In the genomic region with DNA sequence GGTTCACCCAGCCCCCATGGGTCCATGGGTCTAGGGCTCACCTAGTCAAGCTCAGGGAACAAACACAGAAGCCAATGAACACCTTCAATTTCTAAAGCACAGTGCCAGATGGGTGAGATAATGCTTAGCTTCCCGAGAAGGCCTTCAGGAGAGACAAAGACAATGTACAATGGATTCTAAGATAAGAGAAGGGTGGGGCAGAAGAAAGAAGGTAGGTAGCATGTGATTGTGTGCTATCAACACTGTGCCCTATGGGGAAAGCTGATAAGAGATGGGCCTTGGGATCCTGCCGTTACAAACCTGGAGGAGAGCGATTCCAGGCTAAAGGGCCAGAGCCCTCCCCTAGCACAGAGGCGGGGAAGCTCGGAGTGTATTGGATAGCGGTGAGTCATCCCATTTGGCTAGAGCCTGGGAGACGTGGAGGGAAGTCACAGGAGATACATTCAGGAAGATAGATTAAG, we compare ENCODE assay signal across 9 mouse cellular contexts. TPM values are rescaled to one million over a fixed set of nuclear protein-coding genes. Genes with fewer than 3 reads are reported as not detected.
DNase-seq lines count a peak whose midpoint lies in the region; ATAC-seq and TF ChIP-seq lines count a peak whose summit lies in the region.
"Had no signal": no experiment of that assay in that cellular context is flagged by ENCODE, and none has a peak within 500 bp of the region (broad histone marks: within the 10 kb centered on the region; RNA-seq: fewer than 3 reads in every experiment).

No protein-coding gene starts in this region.

- no peaks in the 10 kb centered on the region for H3K27me3 ChIP-seq in heart, embryonic 14.5 days (ENCODE audit: control insufficient read depth, insufficient read depth, low read length)
- H3K27me3 ChIP-seq in myocyte (ENCODE audit: control insufficient read depth, insufficient read depth, insufficient read length) = peaks cover 16% of the 10 kb centered on the region
- H3K27me3 ChIP-seq in forebrain, embryonic 11.5 days (ENCODE audit: control insufficient read depth, insufficient read depth, low read length) = peaks cover 3% of the 10 kb centered on the region; the same call in 1 of the 2 replicates

- H3K4me3 ChIP-seq in layer of hippocampus, adult 2 months = no peak overlapping the region
- no peak overlapping the region for H3K4me3 ChIP-seq in heart, embryonic 14.5 days (ENCODE audit: control insufficient read depth in 1 of 2, insufficient read depth in 1 of 2, low read depth in 1 of 2, low read length in 2 of 2)
- H3K4me3 ChIP-seq in myocyte = no peak overlapping the region
- no peak overlapping the region for H3K4me3 ChIP-seq in forebrain, embryonic 11.5 days (ENCODE audit: low read depth, low read length)
- H3K4me3 ChIP-seq: erythroblast, embryonic 14.5 days had no signal

- no peaks in the 10 kb centered on the region for H3K79me2 ChIP-seq in myocyte (ENCODE audit: control insufficient read depth, insufficient read depth)

- H3K9me3 ChIP-seq in heart, embryonic 14.5 days (ENCODE audit: control insufficient read depth, low read length) = no peaks in the 10 kb centered on the region
- no peaks in the 10 kb centered on the region for H3K9me3 ChIP-seq in forebrain, embryonic 11.5 days (ENCODE audit: control insufficient read depth, low read length)

- H3K4me1 ChIP-seq in heart, embryonic 14.5 days (ENCODE audit: control insufficient read depth in 2 of 2, insufficient read depth in 2 of 2, low read length in 2 of 2) = peaks cover 39 to 57% of the 10 kb centered on the region in 2 experiments
- peaks cover 20% of the 10 kb centered on the region; the same call in 1 of the 2 replicates for H3K4me1 ChIP-seq in forebrain, embryonic 11.5 days (replicated peaks; ENCODE audit: control insufficient read depth, insufficient read depth, low read length)

- TF ChIP-seq POLR2A in myocyte (IDR thresholded peaks at IDR 0.05; ENCODE audit: insufficient read length, low read depth) = no peak

- DNase-seq in layer of hippocampus, adult 2 months (ENCODE audit: low spot score in 2 of 2) = no peak
- DNase-seq in layer of hippocampus, adult 8-10 months (ENCODE audit: low spot score in 2 of 2) = no peak
- peak; percentile 26 for DNase-seq in adrenal gland, postnatal 25 days
- DNase-seq in embryo, embryonic 10 days (ENCODE audit: low spot score) = no peak
- DNase-seq in forebrain, embryonic 11.5 days (ENCODE audit: low spot score) = no peak
- DNase-seq in T-cell, adult 2 months (ENCODE audit: low spot score) = no peak

- no peak for TF ChIP-seq CTCF in layer of hippocampus, adult 2 months (conservative IDR thresholded peaks at IDR 0.05)

- WGBS in heart, embryonic 14.5 days = 13% methylated on average over 7 of the region's 7 CpGs
- 80% methylated on average over 7 of the region's 7 CpGs for WGBS in forebrain, embryonic 11.5 days

- H3K4me2 ChIP-seq in heart, embryonic 14.5 days (ENCODE audit: low read length) = no peak overlapping the region
- H3K4me2 ChIP-seq in myocyte (ENCODE audit: low read depth) = peak overlapping the region; percentile 19
- H3K4me2 ChIP-seq in forebrain, embryonic 11.5 days (ENCODE audit: low read depth, low read length, severe bottlenecking) = no peak overlapping the region

- no peaks in the 10 kb centered on the region for H3K36me3 ChIP-seq in heart, embryonic 14.5 days (ENCODE audit: control insufficient read depth, insufficient read depth, low read length)
- no peaks in the 10 kb centered on the region for H3K36me3 ChIP-seq in myocyte (ENCODE audit: control insufficient read depth, insufficient read depth)
- H3K36me3 ChIP-seq in forebrain, embryonic 11.5 days (ENCODE audit: control insufficient read depth, insufficient read depth, low read length) = no peaks in the 10 kb centered on the region

- H3K27ac ChIP-seq in layer of hippocampus, adult 2 months = peak overlapping the region; percentile 24; the same call in 1 of the 2 replicates
- H3K27ac ChIP-seq in heart, embryonic 14.5 days (replicated peaks in 1 of 2; ENCODE audit: control insufficient read depth in 1 of 2, insufficient read depth in 1 of 2, low read depth in 2 of 2, low read length in 2 of 2) = 0 out of 4 replicates have a peak overlapping the region, but pooled peaks of 1 of the 2 experiments have one; percentile 11
- no peak overlapping the region for H3K27ac ChIP-seq in forebrain, embryonic 11.5 days (ENCODE audit: low read depth, low read length)

- H3ac ChIP-seq in myocyte (ENCODE audit: control insufficient read depth, insufficient read length) = no peak overlapping the region

- ATAC-seq in heart, embryonic 14.5 days (ENCODE audit: insufficient number of reproducible peaks, insufficient read depth, low FRiP score, low read depth) = 0 out of 2 replicates have a peak, but pooled peaks have one; percentile 49
- ATAC-seq in forebrain, embryonic 11.5 days (replicated peaks; ENCODE audit: low FRiP score) = no peak

- H3K9ac ChIP-seq in heart, embryonic 14.5 days (ENCODE audit: low read length) = 0 out of 2 replicates have a peak overlapping the region, but pooled peaks have one; percentile 1
- H3K9ac ChIP-seq in forebrain, embryonic 11.5 days (ENCODE audit: low read length) = no peak overlapping the region

TF ChIP-seq in myocyte, 11 proteins besides CTCF, POLR2A, EP300 and RAD21:
- no peak for TF ChIP-seq TCF3 (IDR thresholded peaks at IDR 0.05; ENCODE audit: insufficient read length, low read depth)
- no peak for TF ChIP-seq USF1 (IDR thresholded peaks at IDR 0.05; ENCODE audit: low read depth)
- TF ChIP-seq CEBPB (IDR thresholded peaks at IDR 0.05; ENCODE audit: insufficient read depth, poor library complexity, severe bottlenecking) = no peak
- no peak for TF ChIP-seq SRF (IDR thresholded peaks at IDR 0.05; ENCODE audit: control insufficient read depth, insufficient read length, low read depth)
- TF ChIP-seq MYOD1 (IDR thresholded peaks at IDR 0.05; ENCODE audit: control insufficient read depth in 1 of 3, insufficient read length in 2 of 3, low read depth in 2 of 3) = no peak
- TF ChIP-seq REST (IDR thresholded peaks at IDR 0.05; ENCODE audit: insufficient read depth, insufficient read length) = no peak
- no peak for TF ChIP-seq TCF12 (IDR thresholded peaks at IDR 0.05; ENCODE audit: insufficient read depth, poor library complexity, severe bottlenecking)
- TF ChIP-seq MYOG (IDR thresholded peaks at IDR 0.05; ENCODE audit: control insufficient read depth in 1 of 3, insufficient read depth in 1 of 3, insufficient read length in 2 of 3, low read depth in 2 of 3) = no peak
- no peak for TF ChIP-seq POLR2AphosphoS2 (IDR thresholded peaks at IDR 0.05; ENCODE audit: insufficient read length, low read depth)
- TF ChIP-seq MAX (IDR thresholded peaks at IDR 0.05; ENCODE audit: low read depth) = no peak
- TF ChIP-seq E2F4 (IDR thresholded peaks at IDR 0.05; ENCODE audit: insufficient read depth) = no peak

RNA-seq across cellular contexts. Expression of gene Scube2, which starts 12.7 kb away (rescaled TPM):
- total RNA-seq in layer of hippocampus, adult 2 months (2021) = 1 to 10 TPM; 2.1 TPM
- total RNA-seq in layer of hippocampus, adult 8-10 months (2022) = 1 to 10 TPM; 1.3 to 1.7 (median 1.7) TPM
- total RNA-seq in adrenal gland, postnatal 25 days (2021) = 0.52 and 1.3 TPM in 2 replicates
- 12.2 and 12.4 TPM in 2 replicates for polyA plus RNA-seq in heart, embryonic 14.5 days (2014; fragmentation: Nextera tagmentation; extraction: Ambion mirVana)
- polyA plus RNA-seq in myocyte (2012; fragmentation: generic; extraction: Trizol) = not detected
- polyA plus RNA-seq in forebrain, embryonic 11.5 days (2014; fragmentation: Nextera tagmentation; extraction: Ambion mirVana) = 2.3 and 2.5 TPM in 2 replicates
- polyA plus RNA-seq: erythroblast, embryonic 14.5 days had no signal
